In genomic region chr10:117045175-117046056, GRCm38 (mm10) we compare ENCODE assay signal across 9 mouse cellular contexts. TPM values are rescaled to one million over a fixed set of nuclear protein-coding genes. Genes with fewer than 3 reads are reported as not detected.
DNase-seq lines count a peak whose midpoint lies in the region; ATAC-seq lines count a peak whose summit lies in the region.
"Had no signal": no experiment of that assay in that cellular context is flagged by ENCODE, and none has a peak within 500 bp of the region (broad histone marks: within the 10 kb centered on the region; RNA-seq: fewer than 3 reads in every experiment).

Lrrc10 (plus strand) TSS chr10:117045341.

- H3K4me2 ChIP-seq in forebrain, embryonic 12.5 days, result peak within 1 kb of the TSS; percentile 21
- peak within 1 kb of the TSS; percentile 34 for H3K4me2 ChIP-seq in hindbrain, embryonic 12.5 days (replicated peaks)
- no peak within 1 kb of the TSS for H3K4me2 ChIP-seq in liver, embryonic 16.5 days (ENCODE audit: low read depth, low read length)

- WGBS in forebrain, embryonic 12.5 days, result 57% methylated on average over 40 of the region's 40 CpGs
- 38% methylated on average over 40 of the region's 40 CpGs for WGBS in hindbrain, embryonic 12.5 days
- WGBS in liver, embryonic 16.5 days (ENCODE audit: insufficient replicate concordance), result 48% methylated on average over 40 of the region's 40 CpGs

- no peak within 1 kb of the TSS for H3K4me3 ChIP-seq in forebrain, embryonic 12.5 days (replicated peaks)
- no peak within 1 kb of the TSS for H3K4me3 ChIP-seq in hindbrain, embryonic 12.5 days
- H3K4me3 ChIP-seq in liver, embryonic 16.5 days (ENCODE audit: low read depth, low read length), result no peak within 1 kb of the TSS

- peak; percentile 48 to 50 for DNase-seq in right cerebral cortex, postnatal 10 days (ENCODE audit: low spot score in 2 of 2)
- no peak for DNase-seq in right cerebral cortex, postnatal 36 days (ENCODE audit: low spot score in 2 of 2)
- DNase-seq in thymus, postnatal 0 days (ENCODE audit: low spot score), result no peak
- no peak for DNase-seq in thymus, postnatal 36 days
- no peak for DNase-seq in adipocyte (ENCODE audit: low spot score)

- H3K4me1 ChIP-seq in forebrain, embryonic 12.5 days, result peaks cover 7% of the 10 kb centered on the region
- H3K4me1 ChIP-seq in hindbrain, embryonic 12.5 days, result peaks cover 10% of the 10 kb centered on the region
- H3K4me1 ChIP-seq in liver, embryonic 16.5 days (ENCODE audit: control insufficient read depth, low read depth, low read length), result no peaks in the 10 kb centered on the region

- peaks cover 23% of the 10 kb centered on the region for H3K36me3 ChIP-seq in forebrain, embryonic 12.5 days (replicated peaks)
- H3K36me3 ChIP-seq in hindbrain, embryonic 12.5 days, result peaks cover 17% of the 10 kb centered on the region
- peaks cover 8% of the 10 kb centered on the region for H3K36me3 ChIP-seq in liver, embryonic 16.5 days (ENCODE audit: control insufficient read depth, insufficient read depth)

- no peak for ATAC-seq in forebrain, embryonic 12.5 days (ENCODE audit: low FRiP score)
- ATAC-seq in hindbrain, embryonic 12.5 days (ENCODE audit: low FRiP score), result no peak
- 0 out of 2 replicates have a peak, but pooled peaks have one; percentile 7 for ATAC-seq in liver, embryonic 16.5 days (ENCODE audit: low read depth)

- no peaks in the 10 kb centered on the region for H3K9me3 ChIP-seq in forebrain, embryonic 12.5 days
- H3K9me3 ChIP-seq in hindbrain, embryonic 12.5 days (replicated peaks), result no peaks in the 10 kb centered on the region
- no peaks in the 10 kb centered on the region for H3K9me3 ChIP-seq in liver, embryonic 16.5 days (replicated peaks; ENCODE audit: control insufficient read depth, low read length)

- no peak within 1 kb of the TSS for H3K9ac ChIP-seq in forebrain, embryonic 12.5 days
- H3K9ac ChIP-seq in hindbrain, embryonic 12.5 days, result peak within 1 kb of the TSS; percentile 24; the same call in 1 of the 2 replicates
- no peak within 1 kb of the TSS for H3K9ac ChIP-seq in liver, embryonic 16.5 days (ENCODE audit: low read depth, low read length)

- H3K27ac ChIP-seq in forebrain, embryonic 12.5 days, result no peak within 1 kb of the TSS
- H3K27ac ChIP-seq in hindbrain, embryonic 12.5 days, result no peak within 1 kb of the TSS
- H3K27ac ChIP-seq in liver, embryonic 16.5 days (ENCODE audit: low read length), result no peak within 1 kb of the TSS

- H3K27me3 ChIP-seq in forebrain, embryonic 12.5 days, result no peaks in the 10 kb centered on the region
- no peaks in the 10 kb centered on the region for H3K27me3 ChIP-seq in hindbrain, embryonic 12.5 days
- peaks cover 7% of the 10 kb centered on the region for H3K27me3 ChIP-seq in liver, embryonic 16.5 days (ENCODE audit: control insufficient read depth, insufficient read depth, low read depth, low read length)

RNA-seq across cellular contexts. Expression of gene Lrrc10, which starts in this region (rescaled TPM):
- not detected in 2 replicates for polyA plus RNA-seq in forebrain, embryonic 12.5 days (2016; fragmentation: Nextera tagmentation; extraction: Ambion mirVana)
- polyA plus RNA-seq in hindbrain, embryonic 12.5 days (2016; fragmentation: Nextera tagmentation; extraction: Ambion mirVana), result not detected in 2 replicates
- not detected in 2 replicates for polyA plus RNA-seq in liver, embryonic 16.5 days (2015; fragmentation: Nextera tagmentation; extraction: Ambion mirVana)
- not detected in 2 replicates for polyA plus RNA-seq in thymus, postnatal 0 days (2015; fragmentation: Nextera tagmentation; extraction: Ambion mirVana)
- polyA plus RNA-seq: liver, adult 2 months had no signal

Comparison
In these comparisons a context has a peak if more than half of its experiments do, and no peak if none do; other contexts are left out.
1. DNase-seq: peak in right cerebral cortex, postnatal 10 days (2 of 2); none in right cerebral cortex, postnatal 36 days (0 of 2), thymus, postnatal 0 days (single experiment), thymus, postnatal 36 days (0 of 2) and adipocyte (single experiment).
2. Peak in ATAC-seq in liver, embryonic 16.5 days; RNA of the gene not detected or under 1 TPM.